Mouse (Mus musculus) adrenal gland, adult 8-10 months (tissue): ENCODE measurements around the gene Il23r. TPM values are rescaled to one million over a fixed set of nuclear protein-coding genes. Genes with fewer than 3 reads are reported as not detected.
"Not testable (repeated sequence)": the region's sequence is repeated elsewhere in the genome, so short reads cannot be mapped to it uniquely, and the experiment has no call there.

ENCODE experiments used
- DNase-seq: peaks from one replicate; pipeline ENCODE4 v3.0.0; 2022
- total RNA-seq, 4 experiments: library from RNA; stranded (reverse); gene quantifications; 2 replicates each; pipeline ENCODE4 v1.2.4; 2022

Il23r gene
- 10 to 100 TPM; 22.9 to 29.1 (median 28.2) TPM for total RNA-seq

- DNase-seq = no peak
Measured at GRCm38 (mm10) chr6:67491755-67492154, at the start of gene Il23r. Il23r (minus strand) TSS chr6:67491855.

GRCm38 (mm10) chr6:67535777-67536054, 44.1 kb upstream of the Il23r start, which contains the start of gene Tacstd2:
Tacstd2 (minus strand) TSS chr6:67535796.
- no peak for DNase-seq

DNA sequence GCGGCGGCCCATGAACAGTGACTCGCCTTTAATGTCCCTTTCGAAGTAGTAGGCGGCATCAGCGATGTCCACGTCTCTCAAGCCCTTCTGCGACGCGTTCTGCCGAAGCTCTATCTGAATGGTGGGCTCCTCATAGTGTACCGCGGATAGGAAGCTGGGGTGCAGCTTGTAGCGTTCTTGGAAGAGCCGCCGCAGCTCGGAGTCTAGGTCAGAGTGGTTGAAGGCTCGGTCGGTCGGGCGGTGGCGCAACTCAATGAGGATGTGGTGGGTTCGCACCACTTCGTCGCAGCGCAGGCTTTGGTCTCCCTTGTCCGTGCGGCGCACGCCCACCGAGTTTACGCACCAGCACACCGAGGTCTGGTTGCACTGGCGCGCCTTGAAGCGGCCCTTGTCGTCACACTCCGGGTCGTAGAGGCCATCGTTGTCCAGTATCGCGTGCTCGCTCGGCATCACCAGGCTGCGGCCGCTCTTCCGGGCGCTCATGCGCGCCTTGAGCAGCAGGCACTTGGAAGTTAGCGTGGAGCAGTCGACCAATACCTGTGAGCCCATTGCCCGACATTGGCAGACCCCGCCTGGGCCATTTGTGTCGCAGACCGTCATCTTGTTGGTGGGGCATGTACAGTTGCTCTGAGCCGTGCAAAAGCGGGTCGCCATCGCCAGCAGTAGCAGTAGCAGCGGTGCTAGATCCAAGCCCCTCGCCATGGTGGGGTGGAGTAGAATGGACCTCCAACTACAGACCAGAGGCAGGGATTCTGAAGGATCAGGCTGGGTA, 43.5 kb upstream of the Il23r start:
- no peak for DNase-seq

DNA sequence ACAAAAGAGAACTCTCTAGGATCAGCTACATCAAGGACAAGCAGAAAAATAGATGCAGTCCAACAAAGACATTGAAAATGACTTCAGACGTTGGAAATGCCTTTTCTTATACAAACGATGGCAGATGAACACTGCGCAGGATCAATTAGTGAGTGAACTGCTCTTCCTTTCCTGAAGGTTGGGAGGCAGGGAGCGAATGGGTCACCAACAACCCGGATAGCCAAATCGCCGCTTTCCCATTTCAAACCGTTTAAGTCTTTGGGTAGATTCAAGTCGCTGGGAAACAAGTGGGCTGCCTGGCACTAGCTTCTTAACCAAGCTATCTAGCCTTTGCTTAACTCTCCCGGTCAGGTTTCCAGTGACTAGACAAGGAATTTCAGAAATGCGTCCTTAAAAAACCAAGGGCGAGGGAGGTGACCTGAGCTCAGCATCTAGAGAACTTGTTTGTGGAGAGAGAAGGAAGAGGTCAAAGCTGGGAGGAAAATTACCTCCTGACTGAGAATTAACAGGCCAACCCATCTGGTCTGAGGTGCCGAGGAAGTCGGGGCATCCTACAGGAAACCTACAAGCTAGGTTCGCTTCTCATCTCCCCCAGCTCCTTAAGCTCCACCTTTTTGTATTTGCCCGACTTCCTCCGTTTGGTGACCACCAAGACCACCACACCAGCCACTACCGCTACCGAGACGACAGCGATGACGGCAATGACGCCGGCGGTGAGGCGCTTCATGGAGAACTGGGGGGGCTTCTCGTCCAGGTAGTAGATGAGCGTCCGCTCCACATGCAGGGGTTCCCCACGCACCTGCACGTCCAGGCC, 42.7 kb upstream of the Il23r start:
- DNase-seq = no peak

- DNase-seq = no peak
Measured at GRCm38 (mm10) chr6:67532665-67533440, 41.2 kb upstream of the Il23r start.

DNA sequence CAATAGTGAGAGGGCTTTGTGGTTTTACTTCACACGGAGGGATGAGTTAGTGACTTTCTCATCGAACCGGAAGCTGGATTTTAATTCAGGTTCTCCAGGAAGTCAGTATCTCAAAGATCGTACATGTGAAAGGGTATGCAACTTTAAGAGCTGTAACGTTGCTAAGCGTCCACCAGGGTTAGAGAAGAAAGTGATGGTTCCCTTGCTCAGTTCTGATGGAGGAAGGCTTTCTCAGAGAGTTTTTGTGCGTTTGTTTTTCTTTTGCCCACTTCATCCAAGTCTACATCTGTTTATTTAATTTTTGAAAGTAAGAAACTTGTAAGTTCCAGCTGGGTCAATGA, 40.1 kb upstream of the Il23r start:
- DNase-seq = no peak

DNA sequence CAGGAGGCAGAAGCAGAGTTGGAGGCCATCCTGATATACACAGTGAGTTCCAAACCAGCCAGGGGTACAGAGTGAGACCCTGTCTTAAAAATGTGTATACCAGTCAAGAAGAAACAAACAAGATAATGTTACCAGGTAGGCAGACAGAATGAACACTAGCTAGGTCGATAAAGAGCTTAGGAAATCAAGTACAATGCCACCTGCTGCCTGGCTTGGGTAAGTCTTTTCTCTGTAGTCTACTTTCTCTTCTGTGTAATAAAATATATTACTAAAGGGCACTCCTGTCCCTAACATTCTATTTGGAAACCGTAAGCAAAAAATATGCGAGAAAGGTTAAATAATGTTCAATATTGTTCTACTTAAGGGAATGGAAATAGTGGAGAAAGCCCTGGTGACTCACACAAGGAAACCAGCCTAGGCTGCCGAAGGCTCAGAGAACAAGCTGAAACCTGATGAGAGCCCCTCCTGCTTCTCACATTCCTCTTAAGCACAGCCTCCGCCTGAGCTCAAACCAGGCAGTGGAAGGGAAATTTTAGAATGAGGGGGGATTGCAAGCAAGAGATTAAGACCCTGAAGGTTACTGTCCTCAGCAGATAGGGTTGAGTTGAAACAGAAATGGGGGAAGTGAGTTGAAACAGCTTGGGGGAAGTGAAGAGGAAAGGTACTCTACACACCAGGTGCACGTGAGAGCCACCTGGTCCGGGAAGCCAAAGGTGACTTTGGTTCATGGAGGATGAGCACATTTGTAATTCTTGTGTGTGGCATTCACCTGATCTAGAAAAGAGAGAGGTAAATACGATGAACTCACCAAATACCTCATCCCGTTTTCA, 39.6 kb upstream of the Il23r start:
- DNase-seq = no peak

DNA sequence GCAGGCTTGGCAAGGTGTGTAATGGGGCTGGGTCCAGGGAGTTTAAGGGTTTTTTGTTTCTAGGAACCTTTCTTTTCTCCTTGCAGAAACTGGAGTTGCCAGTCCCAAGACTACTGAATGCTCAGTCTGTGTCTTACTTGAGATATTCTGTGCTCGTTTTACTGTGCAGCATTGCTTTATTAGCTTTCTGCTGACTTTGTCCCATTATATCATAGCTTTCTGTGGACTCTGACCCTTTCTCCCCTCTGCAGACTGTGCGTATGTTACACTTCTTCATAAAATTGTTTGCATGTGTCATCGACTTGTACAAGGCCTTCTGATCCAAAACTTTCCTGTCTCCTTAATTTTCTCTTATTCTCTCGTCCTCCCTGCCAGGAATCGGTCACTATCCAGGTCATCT, 34.7 kb upstream of the Il23r start:
- no peak for DNase-seq

DNA sequence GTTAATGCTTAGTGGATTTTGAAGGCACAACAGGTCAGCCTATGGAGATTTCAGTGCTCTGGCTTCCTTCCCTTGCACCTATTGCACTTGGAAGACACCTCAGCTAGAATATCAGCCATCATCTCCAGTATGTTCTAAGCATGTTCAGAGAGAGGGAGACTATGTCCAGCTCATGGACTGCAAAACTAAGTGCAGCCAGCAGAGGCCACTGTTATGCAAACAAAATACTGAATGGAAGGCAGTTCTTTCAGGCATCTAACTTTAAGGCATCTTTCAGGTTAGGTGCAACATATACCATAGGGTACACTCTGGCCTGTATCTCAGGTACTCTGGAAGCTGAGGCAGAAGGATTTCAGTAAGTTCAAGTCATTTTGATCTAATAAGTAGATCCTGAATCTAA, 19.1 kb upstream of the Il23r start:
- no peak for DNase-seq

DNA sequence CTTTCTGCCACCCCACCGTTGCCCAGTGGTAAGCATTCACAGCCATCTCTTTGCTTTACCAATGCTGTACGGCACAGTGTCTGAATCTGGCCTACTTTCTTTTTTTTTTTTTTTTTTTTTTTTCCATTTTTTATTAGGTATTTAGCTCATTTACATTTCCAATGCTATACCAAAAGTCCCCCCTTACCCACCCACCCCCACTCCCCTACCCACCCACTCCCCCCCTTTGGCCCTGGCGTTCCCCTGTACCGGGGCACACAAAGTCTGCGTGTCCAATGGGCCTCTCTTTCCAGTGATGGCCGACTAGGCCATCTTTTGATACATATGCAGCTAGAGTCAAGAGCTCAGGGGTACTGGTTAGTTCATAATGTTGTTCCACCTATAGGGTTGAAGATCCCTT, 10.3 kb upstream of the Il23r start:
- not testable (repeated sequence) for DNase-seq

- no peak for DNase-seq
Measured at GRCm38 (mm10) chr6:67481012-67481411, 10.6 kb downstream of the Il23r start.

DNA sequence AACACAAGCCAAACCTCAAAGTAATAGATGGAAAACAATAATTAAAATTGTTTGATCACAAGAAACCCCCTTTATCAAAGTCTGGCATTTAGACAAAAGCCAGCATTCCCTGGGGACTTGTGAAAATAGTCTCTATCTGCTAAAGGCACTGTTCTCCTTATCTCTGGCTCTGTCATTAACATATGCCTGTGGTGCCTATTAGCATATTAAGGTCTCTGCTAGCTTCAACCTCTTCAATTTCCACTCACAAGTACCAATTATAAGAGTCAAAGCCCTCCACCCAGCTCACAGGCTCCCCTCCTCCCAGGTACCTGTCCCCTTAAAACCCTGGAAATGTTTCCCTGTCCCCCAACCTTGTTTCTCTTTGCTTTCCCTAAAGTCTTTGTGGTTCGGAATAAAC, 20.4 kb downstream of the Il23r start:
- no peak for DNase-seq

DNA sequence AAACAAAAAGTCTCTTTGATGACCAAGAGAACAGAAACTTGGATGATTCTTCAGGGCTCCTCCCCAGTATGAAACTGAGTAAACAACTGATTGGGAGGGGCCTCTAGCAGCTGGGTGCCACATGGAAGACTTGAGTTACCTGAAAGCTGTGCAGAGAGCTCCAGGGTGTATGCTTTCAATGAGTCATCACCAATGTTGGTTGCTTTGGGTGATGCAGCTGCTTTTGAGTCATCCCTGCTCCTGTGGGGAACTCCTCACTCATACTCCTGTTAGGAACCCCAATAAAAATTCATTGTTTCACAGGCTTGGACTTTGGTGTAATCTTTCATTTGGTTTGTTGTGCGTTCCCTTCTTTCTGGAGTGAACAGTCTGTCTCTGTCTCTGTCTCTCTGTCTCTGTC, 32.2 kb downstream of the Il23r start:
- no peak for DNase-seq

GRCm38 (mm10) chr6:67451330-67451729, 40.3 kb downstream of the Il23r start:
- no peak for DNase-seq

DNA sequence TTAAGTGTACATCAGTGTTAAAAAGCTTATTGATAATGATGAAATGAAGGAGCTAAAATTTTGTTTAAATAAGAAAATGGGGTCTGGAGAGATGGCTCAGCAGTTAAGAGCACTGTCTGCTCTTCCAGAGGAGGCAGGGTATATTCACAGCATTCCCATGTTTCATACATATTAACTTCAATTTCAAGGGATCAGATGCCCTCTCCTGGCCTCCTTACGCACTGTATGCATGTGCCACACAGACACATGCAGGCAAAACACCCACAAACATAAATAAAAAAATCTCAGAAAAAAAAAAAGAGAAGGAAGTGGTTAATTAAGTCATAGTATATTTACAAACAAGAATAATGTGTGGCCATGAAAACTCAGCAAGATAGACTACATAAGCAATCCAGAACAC, 45.8 kb downstream of the Il23r start:
- no peak for DNase-seq

DNA sequence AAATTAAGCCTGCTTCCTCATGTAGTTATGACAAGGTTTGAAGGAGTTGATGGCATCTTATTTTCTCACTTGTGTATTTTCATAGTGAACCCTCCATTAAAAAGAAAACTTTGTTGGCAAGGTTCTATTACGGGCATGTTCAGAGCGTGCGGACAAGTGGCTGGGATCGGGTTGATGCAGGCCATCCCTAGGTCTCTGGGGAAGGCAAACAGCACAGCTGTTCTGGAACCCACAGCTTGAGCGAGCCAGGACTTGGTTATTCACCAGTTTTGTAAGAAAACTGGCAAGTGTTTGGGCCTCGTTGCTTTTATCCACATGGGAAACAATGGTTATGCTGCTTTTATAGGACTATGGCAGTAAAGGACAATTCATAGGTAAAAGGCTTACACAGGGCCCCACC, 48.5 kb downstream of the Il23r start:
- no peak for DNase-seq

- no peak for DNase-seq
Measured at GRCm38 (mm10) chr6:67437814-67438385, 53.8 kb downstream of the Il23r start.

DNA sequence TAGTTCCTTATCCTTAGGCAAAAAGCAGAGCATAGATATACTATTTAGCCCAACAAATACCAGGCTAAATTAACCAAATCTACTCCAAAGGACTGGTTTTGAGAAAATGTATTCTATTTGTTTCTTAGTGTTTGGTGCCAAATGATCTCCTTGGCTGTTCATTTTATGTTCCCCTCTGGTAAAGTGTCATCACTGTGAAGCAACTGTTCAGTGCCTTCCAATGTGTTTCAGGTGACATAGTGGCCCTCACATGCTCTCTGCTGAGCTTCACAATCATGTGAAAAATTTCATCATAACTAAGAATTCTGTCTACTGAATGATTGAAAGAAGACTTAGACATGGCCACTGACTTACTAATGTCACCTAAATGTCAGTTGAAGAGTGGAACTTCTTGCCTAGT, 54.6 kb downstream of the Il23r start:
- DNase-seq = no peak

GRCm38 (mm10) chr6:67436295-67436694, 55.4 kb downstream of the Il23r start:
- DNase-seq = no peak

DNA sequence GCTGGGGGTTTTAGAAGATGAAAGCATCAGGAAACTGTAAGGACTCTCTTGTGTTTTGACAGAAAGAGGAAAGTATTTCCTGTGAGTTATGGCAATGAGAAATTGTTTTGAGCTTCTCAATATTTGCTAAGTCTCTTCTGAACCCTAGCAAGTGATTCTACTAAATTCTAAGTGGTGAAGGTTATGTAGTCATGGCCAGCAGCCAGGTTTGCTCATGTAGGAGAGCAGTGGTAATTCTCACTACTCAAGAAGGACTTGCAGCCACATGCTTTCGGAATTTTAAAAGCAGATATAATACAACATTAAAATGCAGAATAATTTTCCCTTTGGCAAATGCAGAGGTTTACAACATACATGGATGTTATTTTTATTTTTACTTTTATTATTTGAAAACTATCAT, 55.9 kb downstream of the Il23r start:
- DNase-seq = no peak

- DNase-seq = no peak
Measured at GRCm38 (mm10) chr6:67434755-67435452, 56.8 kb downstream of the Il23r start.

DNA sequence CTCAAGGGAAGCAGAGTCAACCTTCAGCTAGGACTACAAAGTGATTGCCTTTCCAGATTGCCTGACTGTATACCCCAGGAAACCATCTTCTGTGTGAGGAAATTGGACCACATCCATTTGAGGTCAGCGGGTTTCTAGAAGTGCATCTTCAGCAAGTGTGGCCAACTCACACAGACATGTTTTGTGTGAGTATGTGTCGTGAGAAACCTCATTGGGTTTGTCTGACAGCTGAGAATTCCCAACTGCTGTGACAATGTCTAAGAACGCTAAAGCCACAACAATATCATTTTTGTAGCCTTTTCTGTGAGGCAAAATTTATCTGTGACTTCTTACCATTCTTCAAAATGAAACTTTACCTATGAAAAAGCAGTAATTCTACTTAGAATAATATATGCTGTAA, 59.8 kb downstream of the Il23r start:
- DNase-seq = no peak
